Mouse (Mus musculus): Measurements from ENCODE around the gene Lgals8.

- TF ChIP-seq POLR2A (IDR thresholded peaks at IDR 0.05; ENCODE audit: control insufficient read depth, extremely low read depth, insufficient read depth, low read length, poor library complexity) (no peak), CTCF (IDR thresholded peaks at IDR 0.05; ENCODE audit: borderline replicate concordance, control insufficient read depth, extremely low read depth, insufficient read depth, low read length, poor library complexity) (no peak)
Observed at GRCm38 (mm10) chr13:12464844-12465243, at the start of gene Lgals8.

All from thymus, adult 2 months (tissue).